Mouse (Mus musculus) midbrain, postnatal 0 days (tissue): ENCODE measurements around the gene Gm13276. TPM values are rescaled to one million over a fixed set of nuclear protein-coding genes. Genes with fewer than 3 reads are reported as not detected.

ENCODE experiments used
- polyA plus RNA-seq: library from polyadenylated mRNA; unstranded; fragments of >200 nt; fragmentation: Nextera tagmentation; extraction: Ambion mirVana; gene quantifications from 2 replicates; pipeline ENCODE4 v1.2.1, GENCODE M21; 2015
- total RNA-seq: library from RNA; depleted of rRNA; stranded (reverse); fragments of >200 nt; gene quantifications from 2 replicates; pipeline ENCODE4 v1.2.3, GENCODE M21; 2014; rRNA removed

The Gm13276 gene
- total and polyA plus RNA-seq, 2 experiments from 2014 or later = not detected

Other genes starting within 250 kb of the Gm13276 start
Only the 30 nearest of the 31 such genes appear.
- gene Ifna14, start 213.9 kb upstream of the Gm13276 start, total RNA-seq = not detected in 2 replicates
- gene Ifna14, start 213.9 kb upstream of the Gm13276 start, polyA plus RNA-seq = not detected in 2 replicates
- not detected in 2 replicates for gene Ifna9, start 193.3 kb upstream of the Gm13276 start, total RNA-seq
- gene Ifna9, start 193.3 kb upstream of the Gm13276 start, polyA plus RNA-seq = not detected in 2 replicates
- gene Ifna12, start 182.3 kb upstream of the Gm13276 start, total RNA-seq = not detected in 2 replicates
- not detected in 2 replicates for gene Ifna12, start 182.3 kb upstream of the Gm13276 start, polyA plus RNA-seq
- gene C87499, start 151.3 kb upstream of the Gm13276 start, total RNA-seq = not detected in 2 replicates
- gene C87499, start 151.3 kb upstream of the Gm13276 start, polyA plus RNA-seq = not detected in 2 replicates
- gene Ifna13, start 141.2 kb upstream of the Gm13276 start, total RNA-seq = not detected in 2 replicates
- not detected in 2 replicates for gene Ifna13, start 141.2 kb upstream of the Gm13276 start, polyA plus RNA-seq
- not detected in 2 replicates for gene Ifna16, start 108.8 kb upstream of the Gm13276 start, total RNA-seq
- not detected in 2 replicates for gene Ifna16, start 108.8 kb upstream of the Gm13276 start, polyA plus RNA-seq
- gene Ifna2, start 101.8 kb upstream of the Gm13276 start, total RNA-seq = not detected in 2 replicates
- gene Ifna2, start 101.8 kb upstream of the Gm13276 start, polyA plus RNA-seq = not detected in 2 replicates
- gene Ifnab, start 94.3 kb upstream of the Gm13276 start, total RNA-seq = not detected in 2 replicates
- gene Ifnab, start 94.3 kb upstream of the Gm13276 start, polyA plus RNA-seq = not detected in 2 replicates
- gene Gm26566, start 63.9 kb upstream of the Gm13276 start, total RNA-seq = 0.71 TPM in 1 of 2 replicates, not detected in the other
- 0.49 and 1.3 TPM in 2 replicates for gene Gm26566, start 63.9 kb upstream of the Gm13276 start, polyA plus RNA-seq
- gene Klhl9, start 63.2 kb upstream of the Gm13276 start, total RNA-seq = 148 and 172 TPM in 2 replicates
- gene Klhl9, start 63.2 kb upstream of the Gm13276 start, polyA plus RNA-seq = 77.6 and 82.5 TPM in 2 replicates
- gene Gm13271, start 30.8 kb upstream of the Gm13276 start, total RNA-seq = not detected in 2 replicates
- not detected in 2 replicates for gene Gm13271, start 30.8 kb upstream of the Gm13276 start, polyA plus RNA-seq
- not detected in 2 replicates for gene Gm13283, start 25.6 kb upstream of the Gm13276 start, total RNA-seq
- gene Gm13283, start 25.6 kb upstream of the Gm13276 start, polyA plus RNA-seq = not detected in 2 replicates
- not detected in 2 replicates for gene Gm13290, start 11.9 kb upstream of the Gm13276 start, total RNA-seq
- gene Gm13290, start 11.9 kb upstream of the Gm13276 start, polyA plus RNA-seq = not detected in 2 replicates
- gene Gm13289, start 8.8 kb upstream of the Gm13276 start, total RNA-seq = not detected in 2 replicates
- gene Gm13289, start 8.8 kb upstream of the Gm13276 start, polyA plus RNA-seq = not detected in 2 replicates
- gene Gm13272, start 5.9 kb upstream of the Gm13276 start, total RNA-seq = not detected in 2 replicates
- not detected in 2 replicates for gene Gm13272, start 5.9 kb upstream of the Gm13276 start, polyA plus RNA-seq
- gene Ifnz, start 3.6 kb upstream of the Gm13276 start, total RNA-seq = not detected in 2 replicates
- gene Ifnz, start 3.6 kb upstream of the Gm13276 start, polyA plus RNA-seq = not detected in 2 replicates
- not detected in 2 replicates for gene Gm13277, start 2.9 kb downstream of the Gm13276 start, total RNA-seq
- not detected in 2 replicates for gene Gm13277, start 2.9 kb downstream of the Gm13276 start, polyA plus RNA-seq
- gene Gm13278, start 5.8 kb downstream of the Gm13276 start, total RNA-seq = not detected in 2 replicates
- not detected in 2 replicates for gene Gm13278, start 5.8 kb downstream of the Gm13276 start, polyA plus RNA-seq
- gene Gm13275, start 8.8 kb downstream of the Gm13276 start, total RNA-seq = not detected in 2 replicates
- gene Gm13275, start 8.8 kb downstream of the Gm13276 start, polyA plus RNA-seq = not detected in 2 replicates
- gene Gm13279, start 11.7 kb downstream of the Gm13276 start, total RNA-seq = not detected in 2 replicates
- gene Gm13279, start 11.7 kb downstream of the Gm13276 start, polyA plus RNA-seq = not detected in 2 replicates
- gene Gm13285, start 14.0 kb downstream of the Gm13276 start, total RNA-seq = not detected in 2 replicates
- gene Gm13285, start 14.0 kb downstream of the Gm13276 start, polyA plus RNA-seq = not detected in 2 replicates
- gene Gm13287, start 17.5 kb downstream of the Gm13276 start, total RNA-seq = not detected in 2 replicates
- not detected in 2 replicates for gene Gm13287, start 17.5 kb downstream of the Gm13276 start, polyA plus RNA-seq
- gene Gm13288, start 19.8 kb downstream of the Gm13276 start, total RNA-seq = not detected in 2 replicates
- not detected in 2 replicates for gene Gm13288, start 19.8 kb downstream of the Gm13276 start, polyA plus RNA-seq
- not detected in 2 replicates for gene Ifna7, start 30.5 kb downstream of the Gm13276 start, total RNA-seq
- gene Ifna7, start 30.5 kb downstream of the Gm13276 start, polyA plus RNA-seq = not detected in 2 replicates
- not detected in 2 replicates for gene Ifna11, start 34.2 kb downstream of the Gm13276 start, total RNA-seq
- not detected in 2 replicates for gene Ifna11, start 34.2 kb downstream of the Gm13276 start, polyA plus RNA-seq
- not detected in 2 replicates for gene Ifna6, start 41.7 kb downstream of the Gm13276 start, total RNA-seq
- gene Ifna6, start 41.7 kb downstream of the Gm13276 start, polyA plus RNA-seq = not detected in 2 replicates
- gene Ifna5, start 49.8 kb downstream of the Gm13276 start, total RNA-seq = not detected in 2 replicates
- not detected in 2 replicates for gene Ifna5, start 49.8 kb downstream of the Gm13276 start, polyA plus RNA-seq
- gene Ifna4, start 56.2 kb downstream of the Gm13276 start, total RNA-seq = not detected in 2 replicates
- not detected in 2 replicates for gene Ifna4, start 56.2 kb downstream of the Gm13276 start, polyA plus RNA-seq
- not detected in 2 replicates for gene Ifna1, start 64.4 kb downstream of the Gm13276 start, total RNA-seq
- not detected in 2 replicates for gene Ifna1, start 64.4 kb downstream of the Gm13276 start, polyA plus RNA-seq
- not detected in 2 replicates for gene Ifne, start 94.5 kb downstream of the Gm13276 start, total RNA-seq
- not detected in 2 replicates for gene Ifne, start 94.5 kb downstream of the Gm13276 start, polyA plus RNA-seq